Comparison of ENCODE assay signal across 23 mouse cellular contexts in the genomic region with DNA sequence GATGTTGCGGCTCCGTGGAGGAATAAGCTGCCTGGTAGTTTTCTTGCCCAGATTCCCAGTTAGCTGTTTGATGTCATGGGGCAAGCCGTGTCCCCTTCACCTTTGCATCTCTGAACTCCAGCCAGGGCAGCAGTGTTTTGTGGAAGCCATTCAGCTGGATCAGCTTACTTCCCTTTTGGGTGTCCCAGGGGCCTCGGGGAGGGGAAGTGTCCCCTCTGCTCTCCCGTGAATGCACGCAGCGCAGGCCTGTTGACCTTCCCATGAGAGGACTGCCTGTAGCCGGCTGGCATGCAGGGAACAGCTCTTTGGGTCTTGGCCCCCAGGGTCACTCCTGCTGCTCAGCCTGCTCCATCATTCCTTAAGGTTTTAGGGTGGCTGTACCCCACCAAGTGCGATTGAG. TPM values are rescaled to one million over a fixed set of nuclear protein-coding genes. Genes with fewer than 3 reads are reported as not detected.
A peak's percentile ranks its signal among the peaks of the same experiment; 100 is the strongest.
DNase-seq lines count a peak whose midpoint lies in the region; ATAC-seq and TF ChIP-seq lines count a peak whose summit lies in the region.
"Had no signal": no experiment of that assay in that cellular context is flagged by ENCODE, and none has a peak within 500 bp of the region (broad histone marks: within the 10 kb centered on the region; RNA-seq: fewer than 3 reads in every experiment).

No protein-coding gene starts in this region.

- H3K9ac ChIP-seq in midbrain, embryonic 11.5 days (ENCODE audit: low read length), result no peak overlapping the region
- no peak overlapping the region for H3K9ac ChIP-seq in midbrain, embryonic 15.5 days
- H3K9ac ChIP-seq: heart, embryonic 13.5 days; lung, embryonic 15.5 days had no signal

- H3K4me1 ChIP-seq in midbrain, embryonic 11.5 days (ENCODE audit: control insufficient read depth, insufficient read depth, low read length), result no peaks in the 10 kb centered on the region
- H3K4me1 ChIP-seq in midbrain, embryonic 15.5 days, result no peaks in the 10 kb centered on the region
- H3K4me1 ChIP-seq: lung, embryonic 15.5 days had no signal

- no peak for TF ChIP-seq CTCF in gastrocnemius, adult 2 months (IDR thresholded peaks at IDR 0.05)

- H3K27ac ChIP-seq in gastrocnemius, adult 2 months, result no peak overlapping the region
- no peak overlapping the region for H3K27ac ChIP-seq in midbrain, embryonic 11.5 days (ENCODE audit: low read depth, low read length)
- no peak overlapping the region for H3K27ac ChIP-seq in midbrain, embryonic 15.5 days
- H3K27ac ChIP-seq: heart, embryonic 13.5 days; left cerebral cortex, adult 2 months; lung, embryonic 15.5 days had no signal

- peak; percentile 34 for DNase-seq in gastrocnemius, adult 2 months
- DNase-seq in gastrocnemius, postnatal 4 days (ENCODE audit: low spot score in 2 of 2), result no peak
- DNase-seq in midbrain, embryonic 11.5 days (ENCODE audit: low spot score, missing footprints), result peak; percentile 19
- no peak for DNase-seq in testis, postnatal 14 days (ENCODE audit: low spot score)
- DNase-seq in adrenal gland, adult 8-10 months, result no peak
- DNase-seq: cerebellum, adult 11-12 months; gastrocnemius, postnatal 14 days; retina, postnatal 1 day had no signal

- no peak overlapping the region for H3K4me3 ChIP-seq in gastrocnemius, adult 2 months
- no peak overlapping the region for H3K4me3 ChIP-seq in midbrain, embryonic 11.5 days (ENCODE audit: low read depth, low read length)
- H3K4me3 ChIP-seq in midbrain, embryonic 15.5 days, result no peak overlapping the region
- H3K4me3 ChIP-seq: heart, embryonic 13.5 days; left cerebral cortex, adult 2 months; lung, embryonic 15.5 days had no signal

- WGBS in midbrain, embryonic 11.5 days, result 74% methylated on average over 9 of the region's 9 CpGs
- 78% methylated on average over 9 of the region's 9 CpGs for WGBS in midbrain, embryonic 15.5 days

- no peak for ATAC-seq in midbrain, embryonic 11.5 days (ENCODE audit: low FRiP score)
- no peak for ATAC-seq in midbrain, embryonic 15.5 days (replicated peaks)
- peak; percentile 78 for ATAC-seq in neutrophil, adult 5-6 weeks (ENCODE audit: extremely low read depth, insufficient number of reproducible peaks, low FRiP score, poor library complexity, severe bottlenecking)
- ATAC-seq in erythroid progenitor cell, adult 5-6 weeks (replicated peaks; ENCODE audit: low FRiP score, poor library complexity, severe bottlenecking), result no peak
- ATAC-seq: forebrain, embryonic 14.5 days; intestine, postnatal 0 days had no signal

- no peak overlapping the region for H3K4me2 ChIP-seq in midbrain, embryonic 11.5 days
- H3K4me2 ChIP-seq in midbrain, embryonic 15.5 days, result no peak overlapping the region
- H3K4me2 ChIP-seq: heart, embryonic 13.5 days; lung, embryonic 15.5 days had no signal

- no peaks in the 10 kb centered on the region for H3K27me3 ChIP-seq in midbrain, embryonic 11.5 days (ENCODE audit: control insufficient read depth, insufficient read depth, low read length)
- no peaks in the 10 kb centered on the region for H3K27me3 ChIP-seq in midbrain, embryonic 15.5 days (replicated peaks)
- H3K27me3 ChIP-seq: heart, embryonic 13.5 days; lung, embryonic 15.5 days had no signal

- H3K9me3 ChIP-seq in midbrain, embryonic 11.5 days (ENCODE audit: control insufficient read depth, low read length), result no peaks in the 10 kb centered on the region
- no peaks in the 10 kb centered on the region for H3K9me3 ChIP-seq in midbrain, embryonic 15.5 days
- H3K9me3 ChIP-seq: heart, embryonic 13.5 days; lung, embryonic 15.5 days had no signal

- no peaks in the 10 kb centered on the region for H3K36me3 ChIP-seq in midbrain, embryonic 11.5 days (ENCODE audit: control insufficient read depth, insufficient read depth, low read length)
- no peaks in the 10 kb centered on the region for H3K36me3 ChIP-seq in midbrain, embryonic 15.5 days (replicated peaks)
- H3K36me3 ChIP-seq: heart, embryonic 13.5 days; lung, embryonic 15.5 days had no signal

- intact Hi-C loops in gastrocnemius, adult 2 months (cut with DNase I), result no loop called here

RNA-seq across cellular contexts. Expression of a gene that starts 10.7 kb away (rescaled TPM):
- not detected for total RNA-seq in gastrocnemius, adult 2 months (2021)
- total RNA-seq in gastrocnemius, postnatal 4 days (2021), result not detected
- polyA plus RNA-seq in midbrain, embryonic 11.5 days (2014; fragmentation: Nextera tagmentation; extraction: Ambion mirVana), result not detected in 2 replicates
- polyA plus RNA-seq in midbrain, embryonic 15.5 days (2015; fragmentation: Nextera tagmentation; extraction: Ambion mirVana), result not detected in 2 replicates
- total RNA-seq in neutrophil, adult 5-6 weeks (2017), result not detected in 2 replicates
- total RNA-seq in erythroid progenitor cell, adult 5-6 weeks (2015; ENCODE audit: low replicate concordance), result not detected in 2 replicates
- total RNA-seq in erythroid progenitor cell, adult 5-6 weeks (2017; ENCODE audit: low replicate concordance), result not detected in 2 replicates
- total RNA-seq in adrenal gland, adult 8-10 months (2022), result not detected
- total RNA-seq: adrenal gland, postnatal 4 days; ES-E14; gastrocnemius, postnatal 14 days; left cerebral cortex, adult 2 months had no signal
- polyA plus RNA-seq: forebrain, embryonic 14.5 days; heart, embryonic 13.5 days; hindbrain, embryonic 11.5 days; intestine, postnatal 0 days; large intestine, adult 2 months; limb, embryonic 14.5 days; lung, embryonic 15.5 days; neural tube, embryonic 14.5 days; stomach, embryonic 16.5 days had no signal

Comparison
In these comparisons a context has a peak if more than half of its experiments do, and no peak if none do; other contexts are left out.
1. DNase-seq: peak in gastrocnemius, adult 2 months (single experiment) and midbrain, embryonic 11.5 days (single experiment); none in gastrocnemius, postnatal 4 days (0 of 2), testis, postnatal 14 days (single experiment) and adrenal gland, adult 8-10 months (single experiment).